Mouse (Mus musculus) embryo, embryonic 11.5 days (tissue): ENCODE measurements at regions not wholly inside any gene's neighbourhood (a gene's known extent, or its start where the extent isn't known, plus 50 kb on each side); places are given as distances from the start of the nearest gene placed in this dataset.

ENCODE experiments used
- DNase-seq: peaks from one replicate; pipeline ENCODE4 v3.0.0-alpha.2; 2012; ENCODE audit warnings: low read depth, low spot score

GRCm38 (mm10) chr8:6002612-6003011 lies 897.5 kb upstream of the Slc10a2 start:
- DNase-seq = no peak

GRCm38 (mm10) chr8:5994846-5995245 lies 889.7 kb upstream of the Slc10a2 start:
- DNase-seq = no peak

GRCm38 (mm10) chr8:5965403-5966015 lies 860.4 kb upstream of the Slc10a2 start:
- peak; percentile 20 for DNase-seq

- no peak for DNase-seq
Measured at GRCm38 (mm10) chr8:5964299-5964698, 859.1 kb upstream of the Slc10a2 start.

GRCm38 (mm10) chr8:5938057-5938456 lies 832.9 kb upstream of the Slc10a2 start:
- DNase-seq = no peak

GRCm38 (mm10) chr8:5918136-5918535 lies 813.0 kb upstream of the Slc10a2 start:
- no peak for DNase-seq
